Mouse (Mus musculus) heart, embryonic 11.5 days (tissue): ENCODE measurements around the gene Trip10. TPM values are rescaled to one million over a fixed set of nuclear protein-coding genes. Genes with fewer than 3 reads are reported as not detected.
A peak's percentile ranks its signal among the peaks of the same experiment; 100 is the strongest.

Experiments used
- ATAC-seq: fragments of 200-750 bp; cut with Nextera tagmentation; replicated peaks from 2 replicates; pipeline ENCODE4 v1.8.0; 2017; ENCODE audit warnings: moderate library complexity; ENCODE audit not compliant: insufficient number of reproducible peaks, low FRiP score, low TSS enrichment
- H3K27ac ChIP-seq: fragments of 300-500 bp; sonication (generic); 2 replicates; pipeline ENCODE4 v1.5.1; 2014; ENCODE audit warnings: mild to moderate bottlenecking, low read depth, low read length
- H3K27me3 ChIP-seq: fragments of 300-500 bp; sonication (generic); 2 replicates; pipeline ENCODE4 v1.6.1; 2014; ENCODE audit warnings: mild to moderate bottlenecking, low read length, mixed read lengths; ENCODE audit not compliant: control insufficient read depth, insufficient read depth
- H3K36me3 ChIP-seq: fragments of 300-500 bp; sonication (generic); 2 replicates; pipeline ENCODE4 v1.6.1; 2014; ENCODE audit warnings: mild to moderate bottlenecking, low read length, moderate library complexity, mixed read lengths; ENCODE audit not compliant: control insufficient read depth, insufficient read depth
- H3K4me1 ChIP-seq: fragments of 300-500 bp; sonication (generic); 2 replicates; pipeline ENCODE4 v1.6.1; 2014; ENCODE audit warnings: low read length; ENCODE audit not compliant: control insufficient read depth, insufficient read depth
- H3K4me2 ChIP-seq: fragments of 300-500 bp; sonication (generic); 2 replicates; pipeline ENCODE4 v1.6.1; 2014; ENCODE audit warnings: mild to moderate bottlenecking, moderate library complexity
- H3K4me3 ChIP-seq: fragments of 300-500 bp; sonication (generic); 2 replicates; pipeline ENCODE4 v1.5.1; 2014; ENCODE audit warnings: low read depth, low read length
- H3K9ac ChIP-seq: fragments of 300-500 bp; sonication (generic); 2 replicates; pipeline ENCODE4 v1.6.1; 2014; ENCODE audit warnings: mild to moderate bottlenecking, low read depth, low read length, moderate library complexity
- H3K9me3 ChIP-seq: fragments of 300-500 bp; sonication (generic); replicated peaks from 2 replicates; pipeline ENCODE4 v1.6.1; 2016; ENCODE audit warnings: low read length; ENCODE audit not compliant: control insufficient read depth
- WGBS: fragments of 180-500 bp; shearing (Covaris S2); extraction: QIAGEN DNeasy Blood & Tissue Kit; methylation state at CpG from one replicate; pipeline ENCODE4 v1.1.7; 2014; ENCODE audit not compliant: insufficient replicate concordance; 5-methylcytosine and 5-hydroxymethylcytosine counted together
- polyA plus RNA-seq: library from polyadenylated mRNA; unstranded; fragments of >200 nt; fragmentation: Nextera tagmentation; extraction: Ambion mirVana; gene quantifications from 2 replicates; pipeline ENCODE4 v1.2.1, GENCODE M21; 2014

Gene Trip10
- polyA plus RNA-seq, 1 experiment from 2014 or later = 35.1 TPM

- no peaks in the 10 kb centered on the region for H3K9me3 ChIP-seq
- ATAC-seq = no peak
- no peak overlapping the region for H3K4me3 ChIP-seq
- H3K9ac ChIP-seq = no peak overlapping the region
- no peak overlapping the region for H3K4me2 ChIP-seq
- no peak overlapping the region for H3K27ac ChIP-seq
- WGBS = 93% methylated on average over 10 of the region's 10 CpGs
- peaks cover 10% of the 10 kb centered on the region for H3K4me1 ChIP-seq
- H3K27me3 ChIP-seq = no peaks in the 10 kb centered on the region
- peaks cover 4% of the 10 kb centered on the region; the same call in 1 of the 2 replicates for H3K36me3 ChIP-seq
Observed at GRCm38 (mm10) chr17:57245311-57245929, 3.8 kb upstream of the Trip10 start.

- peak overlapping the region; percentile 86 for H3K27ac ChIP-seq
- H3K4me1 ChIP-seq = peaks cover 10% of the 10 kb centered on the region
- peak overlapping the region; percentile 74 for H3K4me2 ChIP-seq
- 5% methylated on average over 18 of the region's 18 CpGs for WGBS
- ATAC-seq = no peak
- H3K36me3 ChIP-seq = no peaks in the 10 kb centered on the region
- H3K9ac ChIP-seq = peak overlapping the region; percentile 81
- H3K4me3 ChIP-seq = peak overlapping the region; percentile 64
- H3K9me3 ChIP-seq = no peaks in the 10 kb centered on the region
- H3K27me3 ChIP-seq = no peaks in the 10 kb centered on the region
Observed at GRCm38 (mm10) chr17:57246663-57247392, 2.4 kb upstream of the Trip10 start.

- peaks cover 10% of the 10 kb centered on the region for H3K4me1 ChIP-seq
- H3K9me3 ChIP-seq = no peaks in the 10 kb centered on the region
- no peaks in the 10 kb centered on the region for H3K36me3 ChIP-seq
- peak overlapping the region; percentile 81 for H3K4me3 ChIP-seq
- H3K27ac ChIP-seq = peak overlapping the region; percentile 89
- H3K27me3 ChIP-seq = no peaks in the 10 kb centered on the region
- peak overlapping the region; percentile 94 for H3K4me2 ChIP-seq
- ATAC-seq = peak; percentile 90
- H3K9ac ChIP-seq = peak overlapping the region; percentile 81
- under 1% methylated on average over 45 of the region's 46 CpGs for WGBS
Observed at GRCm38 (mm10) chr17:57247393-57248200, 1.7 kb upstream of the Trip10 start.

- Histone ChIP-seq H3K4me3 (peak within 1 kb of the TSS; percentile 81), H3K36me3 (0 out of 2 replicates have a peak, but pooled peaks cover under 1% of the 10 kb centered on the region), H3K4me1 (peaks cover 10% of the 10 kb centered on the region), H3K27ac (peak within 1 kb of the TSS; percentile 89), H3K27me3 (no peaks in the 10 kb centered on the region), H3K4me2 (peak within 1 kb of the TSS; percentile 94), H3K9me3 (no peaks in the 10 kb centered on the region), H3K9ac (peak within 1 kb of the TSS; percentile 85)
- WGBS = 0% methylated on average over 12 of the region's 12 CpGs
- peak; percentile 63 for ATAC-seq
Observed at GRCm38 (mm10) chr17:57248201-57248699, 1.0 kb upstream of the Trip10 start, which contains the start of gene Gpr108. TSS of gene Gpr108 (minus strand) at chr17:57248446.

GRCm38 (mm10) chr17:57248771-57249170, 484 bp upstream of the Trip10 start:
- WGBS = 13% methylated on average over 13 of the region's 13 CpGs
- no peaks in the 10 kb centered on the region for H3K9me3 ChIP-seq
- H3K4me1 ChIP-seq = peaks cover 10% of the 10 kb centered on the region
- peak overlapping the region; percentile 89 for H3K27ac ChIP-seq
- H3K4me2 ChIP-seq = peak overlapping the region; percentile 94
- H3K9ac ChIP-seq = peak overlapping the region; percentile 67
- no peak for ATAC-seq
- H3K27me3 ChIP-seq = no peaks in the 10 kb centered on the region
- H3K4me3 ChIP-seq = peak overlapping the region; percentile 81
- H3K36me3 ChIP-seq = peaks cover 6% of the 10 kb centered on the region

GRCm38 (mm10) chr17:57250461-57251160, 1.4 kb downstream of the Trip10 start:
- no peak for ATAC-seq
- peak overlapping the region; percentile 85 for H3K9ac ChIP-seq
- H3K4me2 ChIP-seq = peak overlapping the region; percentile 94
- H3K4me1 ChIP-seq = peaks cover 10% of the 10 kb centered on the region
- H3K36me3 ChIP-seq = peaks cover 19% of the 10 kb centered on the region
- WGBS = 2% methylated on average over 33 of the region's 33 CpGs
- peak overlapping the region; percentile 81 for H3K4me3 ChIP-seq
- H3K27me3 ChIP-seq = no peaks in the 10 kb centered on the region
- H3K27ac ChIP-seq = no peak overlapping the region
- H3K9me3 ChIP-seq = no peaks in the 10 kb centered on the region

GRCm38 (mm10) chr17:57251431-57251830, 2.2 kb downstream of the Trip10 start:
- no peak for ATAC-seq
- Histone ChIP-seq H3K9me3 (no peaks in the 10 kb centered on the region), H3K27ac (no peak overlapping the region), H3K4me3 (no peak overlapping the region), H3K27me3 (no peaks in the 10 kb centered on the region), H3K4me1 (peaks cover 9% of the 10 kb centered on the region), H3K9ac (no peak overlapping the region), H3K4me2 (no peak overlapping the region), H3K36me3 (peaks cover 19% of the 10 kb centered on the region)
- WGBS = 93% methylated on average over 3 of the region's 3 CpGs

- ATAC-seq = no peak
- peaks cover 29% of the 10 kb centered on the region for H3K36me3 ChIP-seq
- no peak overlapping the region for H3K27ac ChIP-seq
- no peak overlapping the region for H3K4me2 ChIP-seq
- 72% methylated on average over 6 of the region's 6 CpGs for WGBS
- H3K27me3 ChIP-seq = no peaks in the 10 kb centered on the region
- no peaks in the 10 kb centered on the region for H3K9me3 ChIP-seq
- no peak overlapping the region for H3K4me3 ChIP-seq
- peaks cover 6% of the 10 kb centered on the region for H3K4me1 ChIP-seq
- no peak overlapping the region for H3K9ac ChIP-seq
Observed at GRCm38 (mm10) chr17:57253306-57253705, 4.1 kb downstream of the Trip10 start.
